Mouse (Mus musculus): ENCODE measurements around the gene Rhbdf1. TPM values are rescaled to one million over a fixed set of nuclear protein-coding genes. Genes with fewer than 3 reads are reported as not detected.

The Rhbdf1 gene
- polyA plus RNA-seq, 1 experiment = 52.3 TPM

GRCm38 (mm10) chr11:32194626-32195025 is 27.5 kb downstream of the Rhbdf1 start:
- Histone ChIP-seq H3K4me1 (ENCODE audit: control insufficient read depth, insufficient read depth, insufficient read length) (peaks cover 10% of the 10 kb centered on the region), H3K36me3 (ENCODE audit: control insufficient read depth, insufficient read depth, low read length) (no peaks in the 10 kb centered on the region), H3K4me3 (ENCODE audit: extremely low read depth, insufficient read depth, insufficient read length) (no peak overlapping the region), H3K27ac (ENCODE audit: insufficient read depth, low read length) (no peak overlapping the region), H3K27me3 (ENCODE audit: control insufficient read depth, insufficient read depth, low read length) (no peaks in the 10 kb centered on the region)
- DNase-seq (ENCODE audit: low read depth in 1 of 2, low spot score in 2 of 2) = no peak
- no peak for TF ChIP-seq POLR2A (IDR thresholded peaks at IDR 0.05; ENCODE audit: low read depth, low read length)
- no peak for TF ChIP-seq CTCF (IDR thresholded peaks at IDR 0.05; ENCODE audit: extremely low read depth, insufficient read depth, insufficient read length, insufficient replicate concordance)
- 91% methylated on average over 5 of the region's 5 CpGs for WGBS

- no peaks in the 10 kb centered on the region for H3K36me3 ChIP-seq (ENCODE audit: control insufficient read depth, insufficient read depth, low read length)
- no peak for TF ChIP-seq POLR2A (IDR thresholded peaks at IDR 0.05; ENCODE audit: low read depth, low read length)
- no peak for TF ChIP-seq CTCF (IDR thresholded peaks at IDR 0.05; ENCODE audit: extremely low read depth, insufficient read depth, insufficient read length, insufficient replicate concordance)
- H3K27ac ChIP-seq (ENCODE audit: insufficient read depth, low read length) = no peak overlapping the region
- 85% methylated on average over 10 of the region's 10 CpGs for WGBS
- H3K4me3 ChIP-seq (ENCODE audit: extremely low read depth, insufficient read depth, insufficient read length) = no peak overlapping the region
- peaks cover 10% of the 10 kb centered on the region for H3K4me1 ChIP-seq (ENCODE audit: control insufficient read depth, insufficient read depth, insufficient read length)
- no peak for DNase-seq (ENCODE audit: low read depth in 1 of 2, low spot score in 2 of 2)
- no peaks in the 10 kb centered on the region for H3K27me3 ChIP-seq (ENCODE audit: control insufficient read depth, insufficient read depth, low read length)
Measured at GRCm38 (mm10) chr11:32194086-32194485, 28.0 kb downstream of the Rhbdf1 start.

- DNase-seq (ENCODE audit: low read depth in 1 of 2, low spot score in 2 of 2) = no peak
- H3K27ac ChIP-seq (ENCODE audit: insufficient read depth, low read length) = no peak overlapping the region
- H3K4me3 ChIP-seq (ENCODE audit: extremely low read depth, insufficient read depth, insufficient read length) = no peak overlapping the region
- peaks cover 10% of the 10 kb centered on the region for H3K4me1 ChIP-seq (ENCODE audit: control insufficient read depth, insufficient read depth, insufficient read length)
- H3K36me3 ChIP-seq (ENCODE audit: control insufficient read depth, insufficient read depth, low read length) = no peaks in the 10 kb centered on the region
- WGBS = 95% methylated on average over 10 of the region's 10 CpGs
- no peaks in the 10 kb centered on the region for H3K27me3 ChIP-seq (ENCODE audit: control insufficient read depth, insufficient read depth, low read length)
- TF ChIP-seq POLR2A (IDR thresholded peaks at IDR 0.05; ENCODE audit: low read depth, low read length) = no peak
- TF ChIP-seq CTCF (IDR thresholded peaks at IDR 0.05; ENCODE audit: extremely low read depth, insufficient read depth, insufficient read length, insufficient replicate concordance) = no peak
Measured at GRCm38 (mm10) chr11:32193156-32193555, 28.9 kb downstream of the Rhbdf1 start.

- Histone ChIP-seq H3K27me3 (ENCODE audit: control insufficient read depth, insufficient read depth, low read length) (no peaks in the 10 kb centered on the region), H3K27ac (ENCODE audit: insufficient read depth, low read length) (no peak overlapping the region), H3K36me3 (ENCODE audit: control insufficient read depth, insufficient read depth, low read length) (no peaks in the 10 kb centered on the region), H3K4me1 (ENCODE audit: control insufficient read depth, insufficient read depth, insufficient read length) (no peaks in the 10 kb centered on the region), H3K4me3 (ENCODE audit: extremely low read depth, insufficient read depth, insufficient read length) (no peak overlapping the region)
- WGBS = 91% methylated on average over 13 of the region's 13 CpGs
- no peak for DNase-seq (ENCODE audit: low read depth in 1 of 2, low spot score in 2 of 2)
- TF ChIP-seq CTCF (IDR thresholded peaks at IDR 0.05; ENCODE audit: extremely low read depth, insufficient read depth, insufficient read length, insufficient replicate concordance) (no peak), POLR2A (IDR thresholded peaks at IDR 0.05; ENCODE audit: low read depth, low read length) (no peak)
Measured at GRCm38 (mm10) chr11:32190603-32191110, 31.4 kb downstream of the Rhbdf1 start.

DNA sequence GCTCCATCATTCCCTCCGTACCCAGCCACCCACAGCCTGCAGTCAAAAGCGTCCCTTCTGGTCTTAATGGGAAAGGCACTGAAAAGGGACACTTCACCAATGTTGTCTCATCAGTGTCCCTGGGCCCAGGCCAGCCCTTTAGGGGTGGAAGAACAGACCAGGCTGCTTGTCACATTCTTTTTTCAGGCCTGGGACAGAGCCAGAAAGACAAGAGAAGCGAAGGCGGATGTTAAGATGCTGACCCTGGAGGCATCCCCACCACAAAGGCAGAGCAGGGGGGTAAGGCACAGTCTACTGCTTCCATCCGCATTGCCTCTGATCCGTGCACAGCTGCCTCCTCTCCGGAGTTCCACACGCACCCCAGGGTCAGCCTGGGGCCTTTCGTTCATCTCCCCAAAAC is 32.0 kb downstream of the Rhbdf1 start:
- no peaks in the 10 kb centered on the region for H3K36me3 ChIP-seq (ENCODE audit: control insufficient read depth, insufficient read depth, low read length)
- H3K27me3 ChIP-seq (ENCODE audit: control insufficient read depth, insufficient read depth, low read length) = no peaks in the 10 kb centered on the region
- 94% methylated on average over 9 of the region's 9 CpGs for WGBS
- no peak overlapping the region for H3K27ac ChIP-seq (ENCODE audit: insufficient read depth, low read length)
- H3K4me1 ChIP-seq (ENCODE audit: control insufficient read depth, insufficient read depth, insufficient read length) = no peaks in the 10 kb centered on the region
- DNase-seq (ENCODE audit: low read depth in 1 of 2, low spot score in 2 of 2) = no peak
- TF ChIP-seq CTCF (IDR thresholded peaks at IDR 0.05; ENCODE audit: extremely low read depth, insufficient read depth, insufficient read length, insufficient replicate concordance) = no peak
- TF ChIP-seq POLR2A (IDR thresholded peaks at IDR 0.05; ENCODE audit: low read depth, low read length) = no peak
- H3K4me3 ChIP-seq (ENCODE audit: extremely low read depth, insufficient read depth, insufficient read length) = no peak overlapping the region

GRCm38 (mm10) chr11:32189434-32189833 is 32.7 kb downstream of the Rhbdf1 start:
- 86% methylated on average over 5 of the region's 5 CpGs for WGBS
- Histone ChIP-seq H3K4me1 (ENCODE audit: control insufficient read depth, insufficient read depth, insufficient read length) (no peaks in the 10 kb centered on the region), H3K4me3 (ENCODE audit: extremely low read depth, insufficient read depth, insufficient read length) (no peak overlapping the region), H3K27me3 (ENCODE audit: control insufficient read depth, insufficient read depth, low read length) (no peaks in the 10 kb centered on the region), H3K27ac (ENCODE audit: insufficient read depth, low read length) (no peak overlapping the region), H3K36me3 (ENCODE audit: control insufficient read depth, insufficient read depth, low read length) (no peaks in the 10 kb centered on the region)
- no peak for DNase-seq (ENCODE audit: low read depth in 1 of 2, low spot score in 2 of 2)
- TF ChIP-seq POLR2A (IDR thresholded peaks at IDR 0.05; ENCODE audit: low read depth, low read length) (no peak), CTCF (IDR thresholded peaks at IDR 0.05; ENCODE audit: extremely low read depth, insufficient read depth, insufficient read length, insufficient replicate concordance) (no peak)

DNA sequence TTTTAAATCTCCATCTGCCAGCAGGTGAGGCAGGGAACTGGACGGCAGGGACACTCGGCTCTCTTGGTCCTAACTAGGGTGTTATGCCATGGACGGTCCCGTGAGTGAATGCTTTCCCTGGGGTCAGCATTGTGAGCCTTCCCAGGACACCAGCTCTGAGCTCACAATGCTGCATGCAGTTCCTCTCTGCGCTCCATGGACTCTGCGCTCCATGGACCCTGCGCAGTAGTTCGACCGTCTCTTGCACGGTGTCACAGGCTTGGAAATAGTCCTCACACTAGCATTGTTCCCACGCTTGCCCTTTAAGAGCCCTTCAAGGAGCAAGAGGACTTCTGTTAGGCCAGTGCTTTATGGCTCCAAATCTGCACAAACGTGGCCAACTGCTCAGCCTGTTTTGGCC is 33.2 kb downstream of the Rhbdf1 start:
- TF ChIP-seq POLR2A (IDR thresholded peaks at IDR 0.05; ENCODE audit: low read depth, low read length) (no peak), CTCF (IDR thresholded peaks at IDR 0.05; ENCODE audit: extremely low read depth, insufficient read depth, insufficient read length, insufficient replicate concordance) (no peak)
- Histone ChIP-seq H3K4me1 (ENCODE audit: control insufficient read depth, insufficient read depth, insufficient read length) (no peaks in the 10 kb centered on the region), H3K36me3 (ENCODE audit: control insufficient read depth, insufficient read depth, low read length) (no peaks in the 10 kb centered on the region), H3K27ac (ENCODE audit: insufficient read depth, low read length) (no peak overlapping the region), H3K4me3 (ENCODE audit: extremely low read depth, insufficient read depth, insufficient read length) (no peak overlapping the region), H3K27me3 (ENCODE audit: control insufficient read depth, insufficient read depth, low read length) (no peaks in the 10 kb centered on the region)
- no peak for DNase-seq (ENCODE audit: low read depth in 1 of 2, low spot score in 2 of 2)
- 92% methylated on average over 12 of the region's 12 CpGs for WGBS
